Mouse (Mus musculus) kidney, postnatal 0 days (tissue): ENCODE results near the gene Dnase2b. TPM values are rescaled to one million over a fixed set of nuclear protein-coding genes. Genes with fewer than 3 reads are reported as not detected.
A peak's percentile ranks its signal among the peaks of the same experiment; 100 is the strongest.

Experiments used
- ATAC-seq: fragments of 200-750 bp; cut with Nextera tagmentation; replicated peaks from 2 replicates; pipeline ENCODE4 v1.8.0; 2017; ENCODE audit warnings: low read depth, moderate number of reproducible peaks, moderate TSS enrichment, moderate library complexity; ENCODE audit not compliant: low FRiP score
- DNase-seq: peaks from one replicate; pipeline ENCODE4 v3.0.0-alpha.2; 2016; ENCODE audit warnings: low spot score
- H3K27ac ChIP-seq: fragments of 300-500 bp; sonication (generic); 2 replicates; pipeline ENCODE4 v1.5.1; 2014; ENCODE audit warnings: mild to moderate bottlenecking
- H3K27me3 ChIP-seq: fragments of 300-500 bp; sonication (generic); 2 replicates; pipeline ENCODE4 v1.6.1; 2014; ENCODE audit warnings: low read length, mixed read lengths; ENCODE audit not compliant: insufficient read depth
- H3K36me3 ChIP-seq: fragments of 300-500 bp; sonication (generic); 2 replicates; pipeline ENCODE4 v1.6.1; 2014; ENCODE audit warnings: low read length, mixed read lengths; ENCODE audit not compliant: insufficient read depth
- H3K4me1 ChIP-seq: fragments of 300-500 bp; sonication (generic); replicated peaks from 2 replicates; pipeline ENCODE4 v1.6.1; 2014; ENCODE audit warnings: antibody characterized with exemption, low read length, mixed read lengths; ENCODE audit not compliant: insufficient read depth
- H3K4me2 ChIP-seq: fragments of 300-500 bp; sonication (generic); 2 replicates; pipeline ENCODE4 v1.6.1; 2014; ENCODE audit warnings: mild to moderate bottlenecking, low read length, moderate library complexity, mixed read lengths
- H3K4me3 ChIP-seq: fragments of 300-500 bp; sonication (generic); replicated peaks from 2 replicates; pipeline ENCODE4 v1.5.1; 2014; ENCODE audit warnings: low read depth, low read length
- H3K9ac ChIP-seq: fragments of 300-500 bp; sonication (generic); 2 replicates; pipeline ENCODE4 v1.6.1; 2014; ENCODE audit warnings: low read depth, low read length
- H3K9me3 ChIP-seq: fragments of 300-500 bp; sonication (generic); replicated peaks from 2 replicates; pipeline ENCODE4 v1.6.1; 2016; ENCODE audit warnings: low read length, inconsistent platforms, mixed read lengths
- CTCF ChIP-seq: IDR thresholded peaks from 2 replicates; pipeline ENCODE4 v1.5.1; 2016; ENCODE audit warnings: antibody characterized with exemption, low read depth, mild to moderate bottlenecking, moderate library complexity
- WGBS: fragments of 180-500 bp; shearing (Covaris S2); extraction: QIAGEN DNeasy Blood & Tissue Kit; methylation state at CpG from one replicate; pipeline ENCODE4 v1.1.7; 2014; 5-methylcytosine and 5-hydroxymethylcytosine counted together
- polyA plus RNA-seq: library from polyadenylated mRNA; unstranded; fragments of >200 nt; fragmentation: Nextera tagmentation; extraction: Ambion mirVana; gene quantifications from 2 replicates; pipeline ENCODE4 v1.2.1, GENCODE M21; 2015

Gene Dnase2b
- polyA plus RNA-seq, 1 experiment from 2014 or later, result not detected

DNA sequence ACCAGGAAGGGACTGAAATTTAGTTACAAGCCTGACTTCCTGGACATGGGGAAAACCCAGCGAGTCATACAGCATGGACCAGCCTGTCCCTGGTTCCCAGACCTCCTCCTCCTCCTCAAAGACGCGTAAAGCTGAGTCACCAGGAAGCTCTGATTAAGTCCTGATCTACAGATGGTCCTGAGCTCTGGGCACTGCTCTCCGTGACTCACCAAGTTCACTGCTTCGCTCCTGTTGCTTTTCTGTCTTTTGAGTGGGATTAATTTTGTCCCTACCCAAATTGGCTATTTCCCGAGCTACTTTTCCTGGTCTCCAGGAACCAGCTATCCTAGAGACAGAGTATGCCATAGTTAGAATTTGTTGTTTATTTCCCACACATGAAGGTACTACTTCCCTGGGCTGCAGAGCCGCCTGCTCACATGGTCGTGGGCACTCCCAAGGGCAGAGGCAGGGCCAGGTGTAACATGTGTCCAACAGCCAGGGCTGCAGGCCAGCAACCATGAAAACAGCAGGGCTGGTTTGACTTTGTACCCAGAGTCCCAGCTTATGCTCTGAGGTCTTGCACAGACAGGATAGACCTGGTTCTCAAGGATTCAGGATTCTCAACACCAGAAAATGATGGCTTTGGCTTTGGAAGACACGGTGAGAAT lies 47.4 kb downstream of the Dnase2b start:
- no peaks in the 10 kb centered on the region for H3K27me3 ChIP-seq
- H3K4me1 ChIP-seq, result no peaks in the 10 kb centered on the region
- WGBS, result 65% methylated on average over 9 of the region's 9 CpGs
- no peaks in the 10 kb centered on the region for H3K9me3 ChIP-seq
- H3K9ac ChIP-seq, result no peak overlapping the region
- ATAC-seq (peak; percentile 88), DNase-seq (no peak)
- TF ChIP-seq CTCF, result no peak
- no peaks in the 10 kb centered on the region for H3K36me3 ChIP-seq
- H3K27ac ChIP-seq, result no peak overlapping the region
- H3K4me2 ChIP-seq, result no peak overlapping the region
- H3K4me3 ChIP-seq, result no peak overlapping the region

DNA sequence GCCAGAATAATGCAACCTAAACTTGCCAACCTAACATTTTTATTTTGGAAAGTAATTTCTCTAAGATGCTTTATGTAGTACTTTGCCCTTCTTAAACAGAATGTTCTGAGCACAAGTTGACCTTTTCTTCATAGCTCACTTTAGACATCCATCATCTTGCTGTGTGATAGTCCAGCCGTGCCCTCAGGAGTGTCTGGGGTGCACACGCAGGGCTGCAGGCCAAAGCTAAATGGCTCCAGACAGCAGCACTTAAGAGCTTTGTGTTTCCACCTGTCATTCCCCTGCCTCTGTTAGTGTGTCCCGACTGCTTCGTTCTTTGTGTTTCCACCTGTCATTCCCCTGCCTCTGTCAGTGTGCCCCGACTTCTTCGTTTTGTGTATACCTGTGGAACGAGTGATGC lies 48.0 kb downstream of the Dnase2b start:
- no peak overlapping the region for H3K9ac ChIP-seq
- ATAC-seq, result no peak
- H3K27me3 ChIP-seq, result no peaks in the 10 kb centered on the region
- H3K4me1 ChIP-seq, result no peaks in the 10 kb centered on the region
- no peak overlapping the region for H3K4me2 ChIP-seq
- no peak for DNase-seq
- H3K9me3 ChIP-seq, result no peaks in the 10 kb centered on the region
- H3K27ac ChIP-seq, result no peak overlapping the region
- H3K36me3 ChIP-seq, result no peaks in the 10 kb centered on the region
- WGBS, result 61% methylated on average over 7 of the region's 7 CpGs
- no peak overlapping the region for H3K4me3 ChIP-seq
- no peak for TF ChIP-seq CTCF

DNA sequence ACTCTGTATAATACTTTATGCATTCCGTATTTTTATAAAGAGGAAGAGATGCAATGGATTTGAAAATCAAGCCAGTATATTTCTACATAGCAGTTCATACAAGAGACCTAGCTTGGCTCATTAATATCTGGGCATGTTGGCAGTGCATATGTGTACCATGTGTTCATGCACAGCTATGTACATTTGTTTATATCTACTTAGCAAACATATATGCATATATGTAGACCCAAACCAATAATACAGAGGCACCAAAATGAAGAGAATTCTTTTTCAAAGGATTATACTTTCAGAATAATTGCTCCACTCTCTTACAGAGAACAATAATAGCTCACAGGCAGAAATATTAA lies 50.4 kb downstream of the Dnase2b start:
- Histone ChIP-seq H3K27ac (no peak overlapping the region), H3K4me3 (no peak overlapping the region), H3K4me2 (no peak overlapping the region), H3K9me3 (no peaks in the 10 kb centered on the region), H3K36me3 (no peaks in the 10 kb centered on the region), H3K4me1 (no peaks in the 10 kb centered on the region), H3K9ac (no peak overlapping the region), H3K27me3 (no peaks in the 10 kb centered on the region)
- no peak for TF ChIP-seq CTCF
- 88% methylated on average over 1 of the region's 1 CpGs for WGBS
- ATAC-seq (no peak), DNase-seq (no peak)

DNA sequence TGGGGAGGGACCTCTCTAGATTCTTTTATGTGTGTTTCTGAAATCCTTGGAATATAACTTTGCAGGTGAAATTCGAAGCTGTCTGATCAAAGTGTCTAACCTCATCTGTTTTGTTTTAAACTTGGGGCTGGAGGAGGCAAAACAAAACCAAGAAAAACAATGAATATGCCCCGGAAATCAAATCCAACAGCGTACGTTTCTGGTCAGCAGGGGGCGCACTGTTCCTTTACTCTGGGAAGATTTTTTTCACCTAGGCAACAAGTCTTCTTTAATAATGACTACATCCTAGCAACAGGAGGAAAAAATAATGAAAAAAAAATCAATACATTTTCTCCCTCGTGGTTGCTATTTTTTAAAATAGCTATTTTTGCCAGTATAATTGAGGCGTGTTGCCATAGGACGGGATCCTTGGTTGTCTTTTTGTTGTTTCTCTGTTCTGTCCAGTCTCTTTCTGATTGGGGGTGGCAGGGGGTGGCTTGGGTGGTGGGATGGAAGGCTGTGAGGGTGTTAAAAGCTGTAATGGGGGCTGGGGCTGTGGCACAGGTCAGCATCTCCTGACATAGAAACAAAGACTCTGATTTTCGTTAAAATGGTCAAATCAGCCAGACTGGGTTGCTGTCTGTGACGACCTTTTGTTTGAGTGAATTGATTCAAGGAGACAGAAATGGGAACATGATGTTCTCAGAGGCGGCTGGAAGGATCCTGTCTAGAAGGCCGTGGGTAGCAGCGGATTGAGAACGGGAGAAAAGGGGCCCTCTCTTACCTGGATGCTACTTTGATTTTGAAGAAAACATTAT lies 50.9 kb downstream of the Dnase2b start:
- WGBS, result 43% methylated on average over 14 of the region's 14 CpGs
- H3K9ac ChIP-seq, result no peak overlapping the region
- no peak for ATAC-seq
- no peaks in the 10 kb centered on the region for H3K27me3 ChIP-seq
- H3K27ac ChIP-seq, result no peak overlapping the region
- H3K4me3 ChIP-seq, result no peak overlapping the region
- DNase-seq, result peak; percentile 90
- no peaks in the 10 kb centered on the region for H3K9me3 ChIP-seq
- H3K4me2 ChIP-seq, result no peak overlapping the region
- H3K36me3 ChIP-seq, result no peaks in the 10 kb centered on the region
- TF ChIP-seq CTCF, result peak; percentile 90
- no peaks in the 10 kb centered on the region for H3K4me1 ChIP-seq

DNA sequence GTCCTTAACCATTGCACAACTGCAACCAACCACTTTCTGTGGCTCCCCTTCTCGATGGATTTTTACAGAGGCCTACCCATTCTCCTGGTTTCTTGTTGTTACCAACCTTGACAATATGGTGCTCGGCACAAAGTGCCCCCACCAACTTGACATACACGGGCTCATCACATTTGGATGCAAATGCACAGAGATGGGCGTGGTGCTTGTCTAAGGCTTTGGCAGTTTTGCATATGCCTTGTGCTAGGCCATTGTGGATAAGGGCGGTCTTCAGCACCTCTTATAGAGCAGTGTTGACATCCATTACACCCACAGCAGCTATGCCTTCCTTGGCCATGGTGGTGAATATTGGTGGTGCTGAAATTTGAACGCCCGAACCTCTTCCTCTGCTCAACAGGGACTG lies 52.5 kb downstream of the Dnase2b start:
- DNase-seq (no peak), ATAC-seq (no peak)
- Histone ChIP-seq H3K9me3 (no peaks in the 10 kb centered on the region), H3K27me3 (no peaks in the 10 kb centered on the region), H3K4me3 (no peak overlapping the region), H3K9ac (no peak overlapping the region), H3K27ac (no peak overlapping the region), H3K4me1 (no peaks in the 10 kb centered on the region), H3K36me3 (no peaks in the 10 kb centered on the region), H3K4me2 (no peak overlapping the region)
- no peak for TF ChIP-seq CTCF
- WGBS, result 92% methylated on average over 7 of the region's 7 CpGs

DNA sequence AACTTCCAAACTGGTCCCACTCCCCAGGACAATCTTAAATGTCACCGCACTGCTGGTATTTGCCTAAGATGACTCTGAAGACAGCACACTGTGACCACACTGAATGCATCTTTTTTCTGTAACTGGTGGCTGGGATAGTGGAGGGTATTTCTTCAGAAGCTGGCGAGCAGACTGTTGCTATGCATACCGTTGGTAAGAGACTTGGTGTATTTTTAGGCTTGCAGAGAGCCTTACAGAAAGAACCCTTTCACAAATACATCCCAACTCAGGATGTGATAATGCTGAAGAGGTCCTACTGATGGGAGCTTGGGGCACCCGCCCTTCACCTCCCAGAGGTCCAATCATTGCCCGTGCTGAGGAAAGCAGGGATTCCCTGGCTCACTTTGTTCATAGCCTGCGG lies 57.9 kb downstream of the Dnase2b start:
- no peak overlapping the region for H3K4me2 ChIP-seq
- WGBS, result 86% methylated on average over 6 of the region's 6 CpGs
- ATAC-seq (no peak), DNase-seq (no peak)
- H3K9ac ChIP-seq, result no peak overlapping the region
- H3K27me3 ChIP-seq, result no peaks in the 10 kb centered on the region
- H3K9me3 ChIP-seq, result no peaks in the 10 kb centered on the region
- H3K27ac ChIP-seq, result no peak overlapping the region
- TF ChIP-seq CTCF, result no peak
- no peaks in the 10 kb centered on the region for H3K4me1 ChIP-seq
- H3K36me3 ChIP-seq, result no peaks in the 10 kb centered on the region
- no peak overlapping the region for H3K4me3 ChIP-seq
